Mouse (Mus musculus) myocyte (in vitro differentiated cells): ENCODE measurements around the gene Fzr1. TPM values are rescaled to one million over a fixed set of nuclear protein-coding genes. Genes with fewer than 3 reads are reported as not detected.

Source experiments
- H3K27me3 ChIP-seq: one replicate; pipeline ENCODE4 v1.6.1; 2011; ENCODE audit not compliant: control insufficient read depth, insufficient read depth, insufficient read length
- H3K36me3 ChIP-seq: one replicate; pipeline ENCODE4 v1.6.1; 2011; ENCODE audit not compliant: control insufficient read depth, insufficient read depth
- H3K4me2 ChIP-seq: one replicate; pipeline ENCODE4 v1.6.1; 2011; ENCODE audit warnings: low read depth, control low read depth
- H3K4me3 ChIP-seq: one replicate; pipeline ENCODE4 v1.5.1; 2011; ENCODE audit warnings: mild to moderate bottlenecking, control low read depth, moderate library complexity
- H3K79me2 ChIP-seq: one replicate; pipeline ENCODE4 v1.6.1; 2011; ENCODE audit not compliant: control insufficient read depth, insufficient read depth
- H3ac ChIP-seq: one replicate; pipeline ENCODE4 v1.6.1; 2011; ENCODE audit not compliant: control insufficient read depth, insufficient read length
- CEBPB ChIP-seq: IDR thresholded peaks from 2 replicates; pipeline ENCODE4 v1.6.1; 2011; ENCODE audit warnings: mild to moderate bottlenecking, moderate library complexity; ENCODE audit not compliant: poor library complexity, insufficient read depth, severe bottlenecking
- E2F4 ChIP-seq: IDR thresholded peaks from one replicate; pipeline ENCODE4 v1.6.1; 2011; ENCODE audit warnings: mild to moderate bottlenecking, control low read depth, moderate library complexity; ENCODE audit not compliant: insufficient read depth
- MAX ChIP-seq: IDR thresholded peaks from one replicate; pipeline ENCODE4 v1.6.1; 2011; ENCODE audit warnings: low read depth, mild to moderate bottlenecking, control low read depth
- MYOD1 ChIP-seq, 3 experiments: IDR thresholded peaks; one replicate each; pipeline ENCODE4 v1.6.1; 2011; ENCODE audit warnings: control low read depth in 2 of 3, low read depth in 2 of 3, mild to moderate bottlenecking in 2 of 3, moderate library complexity in 1 of 3; ENCODE audit not compliant: insufficient read length in 2 of 3, control insufficient read depth in 1 of 3
- MYOG ChIP-seq, 3 experiments: IDR thresholded peaks; one replicate each; pipeline ENCODE4 v1.6.1; 2011; ENCODE audit warnings: control low read depth in 2 of 3, low read depth in 2 of 3, mild to moderate bottlenecking in 2 of 3; ENCODE audit not compliant: insufficient read length in 2 of 3, control insufficient read depth in 1 of 3, insufficient read depth in 1 of 3
- POLR2A ChIP-seq: IDR thresholded peaks from one replicate; pipeline ENCODE4 v1.6.1; 2011; ENCODE audit warnings: low read depth, mild to moderate bottlenecking, control low read depth, moderate library complexity; ENCODE audit not compliant: insufficient read length
- POLR2AphosphoS2 ChIP-seq: IDR thresholded peaks from one replicate; pipeline ENCODE4 v1.6.1; 2011; ENCODE audit warnings: low read depth, control low read depth; ENCODE audit not compliant: insufficient read length
- REST ChIP-seq: IDR thresholded peaks from one replicate; pipeline ENCODE4 v1.6.1; 2011; ENCODE audit warnings: mild to moderate bottlenecking, control low read depth, moderate library complexity; ENCODE audit not compliant: insufficient read depth, insufficient read length
- SRF ChIP-seq: IDR thresholded peaks from one replicate; pipeline ENCODE4 v1.6.1; 2011; ENCODE audit warnings: low read depth; ENCODE audit not compliant: control insufficient read depth, insufficient read length
- TCF12 ChIP-seq: IDR thresholded peaks from one replicate; pipeline ENCODE4 v1.6.1; 2011; ENCODE audit warnings: mild to moderate bottlenecking, control low read depth; ENCODE audit not compliant: poor library complexity, insufficient read depth, severe bottlenecking
- TCF3 ChIP-seq: IDR thresholded peaks from one replicate; pipeline ENCODE4 v1.6.1; 2011; ENCODE audit warnings: low read depth, control low read depth; ENCODE audit not compliant: insufficient read length
- USF1 ChIP-seq: IDR thresholded peaks from one replicate; pipeline ENCODE4 v1.6.1; 2011; ENCODE audit warnings: low read depth, mild to moderate bottlenecking, control low read depth, moderate library complexity
- polyA plus RNA-seq: library from polyadenylated mRNA; unstranded; fragments of >200 nt; fragmentation: generic; extraction: Trizol; gene quantifications from one replicate; pipeline ENCODE4 v1.2.1, GENCODE M21; 2012; ENCODE audit warnings: missing spikeins

The Fzr1 gene
- polyA plus RNA-seq, 1 experiment: 42.0 TPM

DNA sequence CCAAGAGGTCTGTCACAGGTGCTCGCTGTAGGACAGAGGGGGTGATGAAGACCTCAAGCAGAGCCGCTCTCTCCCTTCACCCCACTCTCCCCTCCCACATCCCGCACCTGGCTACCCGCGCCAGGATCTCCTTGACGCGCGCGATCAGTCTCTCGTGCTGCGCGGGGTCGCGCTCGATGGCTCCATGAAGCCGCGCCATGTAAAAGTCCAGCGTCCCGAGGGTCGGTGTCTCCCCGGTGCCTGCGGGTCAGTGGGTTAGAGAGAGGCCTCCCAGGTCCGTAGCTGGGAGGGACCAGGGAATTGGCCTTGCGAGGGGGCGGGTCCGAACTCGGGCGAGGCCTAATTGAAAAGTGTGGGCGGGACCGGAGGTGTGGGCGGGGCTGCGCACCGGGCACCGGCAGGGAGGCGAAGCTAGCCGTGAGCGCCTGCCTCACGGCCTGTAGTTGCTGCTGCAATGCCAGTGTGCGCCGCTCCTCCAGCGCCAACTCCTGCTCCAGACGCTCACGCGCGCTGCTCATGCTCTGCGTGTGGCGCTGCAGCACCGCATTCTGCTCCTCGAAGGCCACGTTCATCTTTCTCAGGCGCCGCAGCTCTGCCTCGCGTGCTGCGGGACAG lies 31.8 kb downstream of the Fzr1 start:
- H3ac ChIP-seq: no peak overlapping the region
- H3K27me3 ChIP-seq: peaks cover 12% of the 10 kb centered on the region
- TF ChIP-seq POLR2AphosphoS2 (peak; percentile 41), TCF12 (no peak)
- H3K4me2 ChIP-seq: no peak overlapping the region
- H3K4me3 ChIP-seq: no peak overlapping the region
- peaks cover 9% of the 10 kb centered on the region for H3K36me3 ChIP-seq
- H3K79me2 ChIP-seq: no peaks in the 10 kb centered on the region

DNA sequence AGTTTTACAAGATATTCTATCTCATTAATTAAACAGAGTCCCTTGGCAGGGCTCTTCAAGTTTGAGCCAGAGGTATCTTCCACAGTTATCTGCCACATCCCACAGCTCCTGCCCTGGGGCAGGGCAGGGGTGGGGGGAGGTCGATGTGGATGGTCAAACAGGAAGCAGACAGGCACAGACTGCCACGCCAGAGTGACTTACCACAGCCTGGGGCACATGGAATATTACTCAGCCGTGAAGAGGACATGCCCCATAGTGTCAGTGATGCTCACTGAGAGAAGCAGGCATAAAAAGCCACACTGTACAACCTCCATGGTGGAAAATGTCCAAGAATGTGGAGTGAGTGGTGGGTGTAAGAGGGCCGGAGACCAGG lies 33.2 kb downstream of the Fzr1 start:
- no peak overlapping the region for H3K4me3 ChIP-seq
- H3K79me2 ChIP-seq: no peaks in the 10 kb centered on the region
- H3K36me3 ChIP-seq: peaks cover 9% of the 10 kb centered on the region
- H3K4me2 ChIP-seq: no peak overlapping the region
- H3ac ChIP-seq: no peak overlapping the region
- H3K27me3 ChIP-seq: peaks cover 12% of the 10 kb centered on the region
- TF ChIP-seq MYOG (IDR thresholded peaks at IDR 0.05; ENCODE audit: control insufficient read depth in 1 of 3, insufficient read depth in 1 of 3, insufficient read length in 2 of 3, low read depth in 2 of 3) (no peak), POLR2AphosphoS2 (peak; percentile 44), TCF12 (no peak), POLR2A (no peak), MAX (no peak), SRF (no peak), REST (no peak), E2F4 (no peak)

DNA sequence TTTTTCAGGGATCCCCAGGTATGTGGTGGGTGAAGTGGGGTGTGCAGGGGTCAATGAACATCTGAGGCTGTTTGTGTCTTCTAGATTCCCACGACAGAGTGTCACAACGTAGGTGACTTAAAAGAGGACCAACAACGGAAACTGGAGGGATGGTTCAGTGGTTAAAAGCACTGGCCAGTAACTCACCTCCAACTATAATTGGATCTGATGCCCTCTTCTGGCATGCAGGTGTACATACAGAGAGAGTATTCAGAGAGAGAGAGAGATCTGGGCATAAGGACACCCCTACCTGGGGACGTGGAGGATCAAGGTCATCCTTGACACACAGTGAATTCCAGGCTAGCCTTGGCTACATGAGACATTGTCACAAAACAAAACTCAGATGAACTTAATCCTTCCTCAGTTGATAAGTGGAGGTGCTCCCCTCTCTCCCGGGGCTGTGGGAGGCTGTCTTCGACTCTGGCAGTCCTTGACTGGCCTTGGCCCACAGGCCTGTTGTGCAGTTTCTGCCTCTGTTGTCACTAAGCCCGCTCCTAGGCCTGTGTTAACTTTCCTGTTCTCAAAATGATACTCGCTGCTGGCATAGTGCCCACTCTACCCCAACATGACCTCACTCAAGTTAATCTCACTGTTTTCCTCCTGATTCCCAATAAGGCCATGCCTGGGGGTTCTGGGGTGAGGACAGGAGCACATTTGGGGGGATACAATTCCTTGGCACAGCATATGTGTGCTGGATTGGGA lies 33.7 kb downstream of the Fzr1 start:
- Histone ChIP-seq H3K36me3 (peaks cover 9% of the 10 kb centered on the region), H3K27me3 (peaks cover 12% of the 10 kb centered on the region), H3K79me2 (no peaks in the 10 kb centered on the region), H3K4me2 (no peak overlapping the region), H3ac (no peak overlapping the region), H3K4me3 (no peak overlapping the region)
- TF ChIP-seq REST: no peak
- no peak for TF ChIP-seq E2F4
- no peak for TF ChIP-seq MAX
- TF ChIP-seq SRF: no peak
- TF ChIP-seq TCF12: no peak
- TF ChIP-seq USF1: no peak
- no peak for TF ChIP-seq CEBPB
- TF ChIP-seq MYOD1 (IDR thresholded peaks at IDR 0.05; ENCODE audit: control insufficient read depth in 1 of 3, insufficient read length in 2 of 3, low read depth in 2 of 3): no peak
- no peak for TF ChIP-seq POLR2AphosphoS2
- no peak for TF ChIP-seq TCF3
- TF ChIP-seq MYOG (IDR thresholded peaks at IDR 0.05; ENCODE audit: control insufficient read depth in 1 of 3, insufficient read depth in 1 of 3, insufficient read length in 2 of 3, low read depth in 2 of 3): no peak
- no peak for TF ChIP-seq POLR2A

DNA sequence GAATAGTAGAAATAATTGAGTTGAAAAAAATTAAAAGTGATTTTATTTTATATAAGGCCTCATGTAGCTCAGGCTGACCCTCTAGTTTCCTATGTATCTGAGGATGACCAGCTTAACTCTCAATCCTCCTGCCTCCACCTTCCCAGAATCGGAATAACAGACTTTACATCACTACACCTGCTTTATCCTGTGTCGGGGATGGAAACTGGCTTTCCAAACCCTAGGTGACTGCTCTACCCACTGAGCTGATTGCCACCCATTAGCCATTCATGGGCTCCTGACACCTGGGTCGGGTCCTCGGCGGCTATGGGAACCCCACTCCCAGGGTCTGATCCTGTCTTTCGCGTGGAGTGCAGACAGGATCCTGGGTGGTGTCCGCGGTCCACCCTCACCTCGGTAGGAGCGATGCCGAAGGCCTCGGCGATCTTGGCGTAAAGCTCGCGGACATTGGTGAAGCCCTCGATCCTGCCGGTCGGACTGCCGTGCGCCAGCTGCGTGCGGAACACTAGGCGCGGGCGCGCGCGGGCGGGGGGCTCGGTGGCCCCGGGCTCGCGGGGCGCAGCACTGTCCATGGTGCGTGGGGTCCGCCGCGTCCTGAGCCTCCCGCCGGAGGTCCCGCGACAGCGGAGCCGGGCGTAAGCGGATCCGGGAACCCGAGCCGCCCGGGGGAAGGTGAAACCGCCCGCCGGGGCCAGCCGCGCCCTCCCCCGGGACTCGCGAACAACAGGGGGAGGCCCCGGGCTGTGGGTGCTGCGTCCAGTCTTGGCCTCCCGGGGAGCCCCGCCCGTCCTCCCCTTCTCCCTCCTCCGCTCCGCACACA lies 35.4 kb downstream of the Fzr1 start, which contains the start of gene Gipc3:
Gene Gipc3, minus strand, starts transcription at position 581 of the 820 bp plus-strand sequence.
- H3ac ChIP-seq: no peak within 1 kb of the TSS
- no peak within 1 kb of the TSS for H3K4me3 ChIP-seq

DNA sequence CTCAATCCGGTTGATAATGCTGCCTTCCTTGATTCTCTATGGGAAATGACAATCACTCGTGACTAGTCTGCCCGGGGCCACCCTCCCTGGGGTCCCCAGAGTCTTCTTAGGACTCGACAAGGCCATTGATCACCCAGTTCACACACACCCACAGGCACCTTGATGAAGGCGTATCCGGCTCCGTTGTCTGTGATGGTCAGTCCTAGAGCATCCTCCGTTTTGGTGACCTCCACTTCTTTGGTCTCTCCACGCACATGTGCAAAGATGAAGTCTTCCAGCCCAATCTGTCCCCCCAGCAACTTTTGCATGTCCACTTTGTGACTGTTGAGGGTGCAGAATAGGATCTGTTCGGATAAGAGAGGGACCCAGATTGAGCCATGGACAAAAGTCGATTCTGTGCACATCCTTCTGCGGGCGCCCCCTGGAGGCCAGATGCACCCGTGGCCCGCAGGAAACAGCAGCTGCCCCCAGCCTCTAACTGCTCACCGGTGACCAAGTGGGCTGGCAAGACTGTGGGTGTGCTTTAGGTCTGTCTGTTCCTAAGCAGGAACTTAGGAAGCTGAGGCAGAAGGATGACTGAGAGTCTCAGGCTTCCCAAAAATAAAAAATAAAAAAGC lies 36.9 kb downstream of the Fzr1 start:
- Histone ChIP-seq H3ac (no peak overlapping the region), H3K4me2 (no peak overlapping the region), H3K27me3 (peaks cover 12% of the 10 kb centered on the region), H3K36me3 (no peaks in the 10 kb centered on the region), H3K79me2 (no peaks in the 10 kb centered on the region), H3K4me3 (no peak overlapping the region)
- no peak for TF ChIP-seq TCF3
- no peak for TF ChIP-seq SRF
- TF ChIP-seq MYOD1 (IDR thresholded peaks at IDR 0.05; ENCODE audit: control insufficient read depth in 1 of 3, insufficient read length in 2 of 3, low read depth in 2 of 3): peak in 1 of 3 experiments; percentile 13
- TF ChIP-seq MYOG (IDR thresholded peaks at IDR 0.05; ENCODE audit: control insufficient read depth in 1 of 3, insufficient read depth in 1 of 3, insufficient read length in 2 of 3, low read depth in 2 of 3): peak in 1 of 3 experiments; percentile 63

More for the DNA sequence above, 35.4 kb downstream of the Fzr1 start, which contains the start of gene Gipc3:
- Histone ChIP-seq H3K79me2 (no peaks in the 10 kb centered on the region), H3K36me3 (peaks cover 7% of the 10 kb centered on the region), H3K27me3 (peaks cover 12% of the 10 kb centered on the region), H3K4me2 (peak within 1 kb of the TSS; percentile 36)
- TF ChIP-seq CEBPB: no peak
- no peak for TF ChIP-seq SRF
- peak in 1 of 3 experiments; percentile 1 for TF ChIP-seq MYOD1 (IDR thresholded peaks at IDR 0.05; ENCODE audit: control insufficient read depth in 1 of 3, insufficient read length in 2 of 3, low read depth in 2 of 3)
